Mouse (Mus musculus) embryonic facial prominence, embryonic 13.5 days (tissue): ENCODE measurements around the gene Plppr1. TPM values are rescaled to one million over a fixed set of nuclear protein-coding genes. Genes with fewer than 3 reads are reported as not detected.
"Not testable (repeated sequence)": the region's sequence is repeated elsewhere in the genome, so short reads cannot be mapped to it uniquely, and the experiment has no call there.

Experiments
- ATAC-seq: fragments of 200-750 bp; cut with Nextera tagmentation; 2 replicates; pipeline ENCODE4 v1.8.0; 2017; ENCODE audit warnings: low read depth; ENCODE audit not compliant: insufficient number of reproducible peaks, insufficient read depth, low FRiP score, low TSS enrichment
- H3K27ac ChIP-seq: fragments of 300-500 bp; sonication (generic); 2 replicates; pipeline ENCODE4 v1.5.1; 2015; ENCODE audit warnings: moderate library complexity, mild to moderate bottlenecking, inconsistent platforms
- H3K27me3 ChIP-seq: fragments of 300-500 bp; sonication (generic); 2 replicates; pipeline ENCODE4 v1.6.1; 2015; ENCODE audit warnings: mild to moderate bottlenecking, inconsistent platforms
- H3K36me3 ChIP-seq: fragments of 300-500 bp; sonication (generic); 2 replicates; pipeline ENCODE4 v1.6.1; 2015; ENCODE audit warnings: mild to moderate bottlenecking, inconsistent platforms
- H3K4me1 ChIP-seq: fragments of 300-500 bp; sonication (generic); 2 replicates; pipeline ENCODE4 v1.6.1; 2015; ENCODE audit warnings: inconsistent platforms
- H3K4me2 ChIP-seq: fragments of 300-500 bp; sonication (generic); 2 replicates; pipeline ENCODE4 v1.6.1; 2015; ENCODE audit warnings: moderate library complexity, mild to moderate bottlenecking, inconsistent platforms
- H3K4me3 ChIP-seq: fragments of 300-500 bp; sonication (generic); 2 replicates; pipeline ENCODE4 v1.5.1; 2015; ENCODE audit warnings: mild to moderate bottlenecking, inconsistent platforms
- H3K9ac ChIP-seq: fragments of 300-500 bp; sonication (generic); 2 replicates; pipeline ENCODE4 v1.6.1; 2015; ENCODE audit warnings: mild to moderate bottlenecking, inconsistent platforms
- H3K9me3 ChIP-seq: fragments of 300-500 bp; sonication (generic); 2 replicates; pipeline ENCODE4 v1.6.1; 2016; ENCODE audit warnings: inconsistent platforms
- WGBS: fragments of 180-500 bp; shearing (Covaris S2); methylation state at CpG from one replicate; pipeline ENCODE4 v1.1.7; 2015; ENCODE audit warnings: mixed read lengths; 5-methylcytosine and 5-hydroxymethylcytosine counted together
- polyA plus RNA-seq: library from polyadenylated mRNA; unstranded; fragments of >200 nt; fragmentation: Nextera tagmentation; extraction: Ambion mirVana; gene quantifications from 2 replicates; pipeline ENCODE4 v1.2.1, GENCODE M21; 2015

Gene Plppr1
- polyA plus RNA-seq, 1 experiment from 2014 or later = 8.4 TPM

- H3K4me2 ChIP-seq = no peak overlapping the region
- H3K27ac ChIP-seq = no peak overlapping the region
- no peak overlapping the region for H3K4me3 ChIP-seq
- no peak overlapping the region for H3K9ac ChIP-seq
- no peaks in the 10 kb centered on the region for H3K36me3 ChIP-seq
- WGBS = 54% methylated on average over 6 of the region's 6 CpGs
- ATAC-seq = peak; percentile 64; the same call in 1 of the 2 replicates
- no peaks in the 10 kb centered on the region for H3K27me3 ChIP-seq
- H3K4me1 ChIP-seq = no peaks in the 10 kb centered on the region
- H3K9me3 ChIP-seq = no peaks in the 10 kb centered on the region
Observed at GRCm38 (mm10) chr4:49321903-49322635, 263.0 kb downstream of the Plppr1 start.

GRCm38 (mm10) chr4:49337949-49338348 is 278.9 kb downstream of the Plppr1 start:
- H3K4me3 ChIP-seq, H3K27me3 ChIP-seq, H3K4me2 ChIP-seq, H3K9ac ChIP-seq, H3K36me3 ChIP-seq, ATAC-seq, H3K27ac ChIP-seq, H3K4me1 ChIP-seq, H3K9me3 ChIP-seq: not testable (repeated sequence)
- 86% methylated on average over 3 of the region's 4 CpGs for WGBS

GRCm38 (mm10) chr4:49340091-49340490 is 281.0 kb downstream of the Plppr1 start:
- H3K27ac ChIP-seq, ATAC-seq, H3K4me3 ChIP-seq, H3K9me3 ChIP-seq, H3K27me3 ChIP-seq, H3K4me2 ChIP-seq, H3K9ac ChIP-seq, H3K36me3 ChIP-seq, H3K4me1 ChIP-seq: not testable (repeated sequence)
- WGBS = 75% methylated on average over 3 of the region's 3 CpGs

GRCm38 (mm10) chr4:49348001-49348400 is 288.9 kb downstream of the Plppr1 start:
- not testable (repeated sequence) for H3K9me3 ChIP-seq, ATAC-seq, H3K4me2 ChIP-seq, H3K27ac ChIP-seq, H3K9ac ChIP-seq, H3K4me3 ChIP-seq, H3K4me1 ChIP-seq, H3K27me3 ChIP-seq, H3K36me3 ChIP-seq
- WGBS = 82% methylated on average over 1 of the region's 1 CpGs

- no peak for ATAC-seq
- Histone ChIP-seq H3K4me3 (no peak overlapping the region), H3K36me3 (no peaks in the 10 kb centered on the region), H3K9ac (no peak overlapping the region), H3K27me3 (no peaks in the 10 kb centered on the region), H3K4me2 (no peak overlapping the region), H3K9me3 (no peaks in the 10 kb centered on the region), H3K27ac (no peak overlapping the region), H3K4me1 (no peaks in the 10 kb centered on the region)
- 45% methylated on average over 2 of the region's 2 CpGs for WGBS
Observed at GRCm38 (mm10) chr4:49348677-49349076, 289.6 kb downstream of the Plppr1 start.

GRCm38 (mm10) chr4:49350470-49350869 is 291.4 kb downstream of the Plppr1 start:
- no peaks in the 10 kb centered on the region for H3K9me3 ChIP-seq
- H3K4me3 ChIP-seq = no peak overlapping the region
- 91% methylated on average over 4 of the region's 4 CpGs for WGBS
- H3K4me2 ChIP-seq = no peak overlapping the region
- no peak overlapping the region for H3K9ac ChIP-seq
- H3K36me3 ChIP-seq = no peaks in the 10 kb centered on the region
- no peak overlapping the region for H3K27ac ChIP-seq
- H3K27me3 ChIP-seq = no peaks in the 10 kb centered on the region
- ATAC-seq = no peak
- no peaks in the 10 kb centered on the region for H3K4me1 ChIP-seq

- H3K27ac ChIP-seq = no peak overlapping the region
- H3K36me3 ChIP-seq = no peaks in the 10 kb centered on the region
- H3K9ac ChIP-seq = no peak overlapping the region
- no peaks in the 10 kb centered on the region for H3K4me1 ChIP-seq
- H3K9me3 ChIP-seq = no peaks in the 10 kb centered on the region
- 59% methylated on average over 2 of the region's 2 CpGs for WGBS
- no peaks in the 10 kb centered on the region for H3K27me3 ChIP-seq
- no peak overlapping the region for H3K4me2 ChIP-seq
- no peak for ATAC-seq
- no peak overlapping the region for H3K4me3 ChIP-seq
Observed at GRCm38 (mm10) chr4:49357097-49357496, 298.0 kb downstream of the Plppr1 start.

- H3K36me3 ChIP-seq, H3K4me1 ChIP-seq, H3K27me3 ChIP-seq, H3K4me2 ChIP-seq, H3K9me3 ChIP-seq, H3K9ac ChIP-seq, H3K27ac ChIP-seq, H3K4me3 ChIP-seq, ATAC-seq: not testable (repeated sequence)
- WGBS = 82% methylated on average over 3 of the region's 3 CpGs
Observed at GRCm38 (mm10) chr4:49368046-49368445, 309.0 kb downstream of the Plppr1 start.

GRCm38 (mm10) chr4:49383576-49384318 is 324.7 kb downstream of the Plppr1 start:
- H3K27ac ChIP-seq, H3K9me3 ChIP-seq, H3K9ac ChIP-seq, H3K27me3 ChIP-seq, H3K4me3 ChIP-seq, ATAC-seq, H3K4me2 ChIP-seq, H3K4me1 ChIP-seq, H3K36me3 ChIP-seq: not testable (repeated sequence)
- 70% methylated on average over 2 of the region's 2 CpGs for WGBS

GRCm38 (mm10) chr4:49386873-49387272 is 327.8 kb downstream of the Plppr1 start:
- no peak overlapping the region for H3K27ac ChIP-seq
- no peaks in the 10 kb centered on the region for H3K4me1 ChIP-seq
- 35% methylated on average over 2 of the region's 2 CpGs for WGBS
- H3K27me3 ChIP-seq = no peaks in the 10 kb centered on the region
- H3K4me2 ChIP-seq = no peak overlapping the region
- H3K36me3 ChIP-seq = no peaks in the 10 kb centered on the region
- no peak for ATAC-seq
- H3K9ac ChIP-seq = no peak overlapping the region
- no peaks in the 10 kb centered on the region for H3K9me3 ChIP-seq
- H3K4me3 ChIP-seq = no peak overlapping the region
